Mouse (Mus musculus) heart, embryonic 15.5 days (tissue): ENCODE results near the gene Car4. TPM values are rescaled to one million over a fixed set of nuclear protein-coding genes. Genes with fewer than 3 reads are reported as not detected.

Source experiments
- ATAC-seq: fragments of 200-750 bp; cut with Nextera tagmentation; replicated peaks from 2 replicates; pipeline ENCODE4 v1.8.0; 2017; ENCODE audit warnings: low read depth, moderate TSS enrichment; ENCODE audit not compliant: insufficient number of reproducible peaks, insufficient read depth, low FRiP score
- H3K27ac ChIP-seq: fragments of 300-500 bp; sonication (generic); 2 replicates; pipeline ENCODE4 v1.5.1; 2015; ENCODE audit warnings: mild to moderate bottlenecking, inconsistent platforms
- H3K27me3 ChIP-seq: fragments of 300-500 bp; sonication (generic); 2 replicates; pipeline ENCODE4 v1.6.1; 2015; ENCODE audit warnings: inconsistent platforms
- H3K36me3 ChIP-seq: fragments of 300-500 bp; sonication (generic); 2 replicates; pipeline ENCODE4 v1.6.1; 2015; ENCODE audit warnings: mild to moderate bottlenecking, inconsistent platforms
- H3K4me1 ChIP-seq: fragments of 300-500 bp; sonication (generic); replicated peaks from 2 replicates; pipeline ENCODE4 v1.6.1; 2015; ENCODE audit warnings: inconsistent platforms
- H3K4me2 ChIP-seq: fragments of 300-500 bp; sonication (generic); 2 replicates; pipeline ENCODE4 v1.6.1; 2015; ENCODE audit warnings: inconsistent platforms, mild to moderate bottlenecking, moderate library complexity
- H3K4me3 ChIP-seq: fragments of 300-500 bp; sonication (generic); 2 replicates; pipeline ENCODE4 v1.5.1; 2015; ENCODE audit warnings: mild to moderate bottlenecking, inconsistent platforms
- H3K9ac ChIP-seq: fragments of 300-500 bp; sonication (generic); 2 replicates; pipeline ENCODE4 v1.6.1; 2015; ENCODE audit warnings: mild to moderate bottlenecking, inconsistent platforms
- H3K9me3 ChIP-seq: fragments of 300-500 bp; sonication (generic); replicated peaks from 2 replicates; pipeline ENCODE4 v1.6.1; 2016; ENCODE audit warnings: inconsistent platforms
- polyA plus RNA-seq: library from polyadenylated mRNA; unstranded; fragments of >200 nt; fragmentation: Nextera tagmentation; extraction: Ambion mirVana; gene quantifications from 2 replicates; pipeline ENCODE4 v1.2.1, GENCODE M21; 2015

The Car4 gene
- polyA plus RNA-seq, 1 experiment from 2014 or later, result 0.60 TPM

- Histone ChIP-seq H3K27me3 (no peaks in the 10 kb centered on the region), H3K36me3 (peaks cover 21% of the 10 kb centered on the region)
- ATAC-seq, result no peak
Measured at GRCm38 (mm10) chr11:85013121-85013520, 55.5 kb downstream of the Car4 start.

More at GRCm38 (mm10) chr11:85013121-85013520, 55.5 kb downstream of the Car4 start:
- no peak overlapping the region for H3K4me3 ChIP-seq
- no peaks in the 10 kb centered on the region for H3K4me1 ChIP-seq
- no peak overlapping the region for H3K9ac ChIP-seq
- no peaks in the 10 kb centered on the region for H3K9me3 ChIP-seq
- H3K4me2 ChIP-seq, result no peak overlapping the region
- H3K27ac ChIP-seq, result no peak overlapping the region

Other genes starting within 250 kb of the Car4 start
- 19.7 and 22.5 TPM in 2 replicates for gene Mrm1, start 138.3 kb upstream of the Car4 start, polyA plus RNA-seq
- 59.0 and 62.3 TPM in 2 replicates for gene Dhrs11, start 128.8 kb upstream of the Car4 start, polyA plus RNA-seq
- gene Ggnbp2, start 87.0 kb upstream of the Car4 start, polyA plus RNA-seq, result 47.2 and 53.1 TPM in 2 replicates
- gene Myo19, start 77.6 kb upstream of the Car4 start, polyA plus RNA-seq, result 5.4 and 6.7 TPM in 2 replicates
- 2.4 and 2.5 TPM in 2 replicates for gene Pigw, start 77.5 kb upstream of the Car4 start, polyA plus RNA-seq
- gene Znhit3, start 41.4 kb upstream of the Car4 start, polyA plus RNA-seq, result 31.4 and 36.2 TPM in 2 replicates
- 3.0 and 3.1 TPM in 2 replicates for gene Usp32, start 182.4 kb downstream of the Car4 start, polyA plus RNA-seq
- gene 1700125H20Rik, start 212.6 kb downstream of the Car4 start, polyA plus RNA-seq, result not detected in 2 replicates